Mouse (Mus musculus): ENCODE measurements around the gene Cd209a. TPM values are rescaled to one million over a fixed set of nuclear protein-coding genes. Genes with fewer than 3 reads are reported as not detected.

The Cd209a gene
- polyA plus RNA-seq (2015; fragmentation: Nextera tagmentation; extraction: Ambion mirVana), result not detected in 2 replicates

DNA sequence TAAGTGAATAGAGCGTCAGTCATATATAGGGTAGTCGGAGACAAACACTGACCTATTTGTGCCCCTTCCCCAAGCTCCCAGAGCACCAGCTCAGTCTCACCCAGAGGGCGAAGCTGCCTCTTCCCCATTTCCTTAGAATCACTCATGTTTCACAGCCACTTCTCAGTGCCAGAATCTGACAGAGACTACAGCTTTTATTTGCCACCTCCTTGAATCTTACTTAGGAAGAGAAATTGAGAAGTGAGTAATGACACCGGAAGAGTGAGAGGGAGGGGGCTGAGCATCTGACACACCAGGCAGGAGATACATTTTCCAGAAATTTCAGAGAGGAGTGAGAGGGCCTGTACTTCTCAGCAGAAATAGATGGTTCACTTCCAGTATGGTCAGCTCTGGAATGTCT is at the start of gene Cd209a:
Gene Cd209a, minus strand, starts transcription at position 224 of the 400 bp plus-strand sequence.

DNA sequence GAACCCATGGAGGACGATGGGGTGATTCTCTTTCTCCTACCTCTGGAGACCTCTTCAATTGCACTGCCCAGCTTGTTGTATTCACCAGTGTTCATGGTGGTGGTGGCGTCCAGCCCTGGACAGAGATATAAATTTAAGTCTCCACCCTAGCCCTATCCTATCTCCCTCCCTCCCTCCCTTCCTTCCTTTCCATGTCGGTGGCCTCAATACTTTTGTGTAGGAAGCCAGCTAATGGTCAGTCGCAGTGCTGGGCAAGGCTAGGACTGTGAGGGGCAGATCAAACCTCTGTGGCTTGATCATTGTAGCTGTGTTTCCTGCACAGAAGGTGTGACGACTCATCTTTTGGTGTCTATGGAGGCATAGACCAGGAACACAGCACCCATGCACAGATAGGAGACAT is 28.2 kb downstream of the Cd209a start, which contains the start of gene Clec4g:
Gene Clec4g, minus strand, starts transcription at position 101 of the 400 bp plus-strand sequence.

GRCm38 (mm10) chr8:3694121-3694520 is 54.7 kb downstream of the Cd209a start, which contains the start of gene Fcer2a:
TSS of gene Fcer2a (minus strand) at chr8:3694175.

Small RNAs within 50 kb of the gene (microRNA-seq; reads per million reads assigned to microRNA genes)
- gene Gm24934, result not detected

Other genes starting within 250 kb of the Cd209a start
- 30.1 and 32.9 TPM in 2 replicates for gene Mcoln1, start 248.5 kb downstream of the Cd209a start, polyA plus RNA-seq (2015; fragmentation: Nextera tagmentation; extraction: Ambion mirVana)
- gene Pnpla6, start 233.6 kb downstream of the Cd209a start, polyA plus RNA-seq (2015; fragmentation: Nextera tagmentation; extraction: Ambion mirVana), result 17.0 and 17.4 TPM in 2 replicates
- gene C330021F23Rik, start 181.0 kb downstream of the Cd209a start, polyA plus RNA-seq (2015; fragmentation: Nextera tagmentation; extraction: Ambion mirVana), result 0.25 TPM in 1 of 2 replicates, not detected in the other
- 4.9 and 5.3 TPM in 2 replicates for gene Camsap3, start 161.7 kb downstream of the Cd209a start, polyA plus RNA-seq (2015; fragmentation: Nextera tagmentation; extraction: Ambion mirVana)
- 24.4 and 25.8 TPM in 2 replicates for gene Xab2, start 127.7 kb downstream of the Cd209a start, polyA plus RNA-seq (2015; fragmentation: Nextera tagmentation; extraction: Ambion mirVana)
- gene Pet100, start 127.4 kb downstream of the Cd209a start, polyA plus RNA-seq (2015; fragmentation: Nextera tagmentation; extraction: Ambion mirVana), result 104 and 109 TPM in 2 replicates
- not detected in 2 replicates for gene Pcp2, start 123.4 kb downstream of the Cd209a start, polyA plus RNA-seq (2015; fragmentation: Nextera tagmentation; extraction: Ambion mirVana)
- 72.6 and 85.6 TPM in 2 replicates for gene Stxbp2, start 118.0 kb downstream of the Cd209a start, polyA plus RNA-seq (2015; fragmentation: Nextera tagmentation; extraction: Ambion mirVana)
- gene Retn, start 93.2 kb downstream of the Cd209a start, polyA plus RNA-seq (2015; fragmentation: Nextera tagmentation; extraction: Ambion mirVana), result not detected in 2 replicates
- 0.69 and 7.5 TPM in 2 replicates for gene Mcemp1, start 83.2 kb downstream of the Cd209a start, polyA plus RNA-seq (2015; fragmentation: Nextera tagmentation; extraction: Ambion mirVana)
- gene Fcor, start 76.6 kb downstream of the Cd209a start, polyA plus RNA-seq (2015; fragmentation: Nextera tagmentation; extraction: Ambion mirVana), result 3.4 and 8.5 TPM in 2 replicates
- 23.6 and 24.4 TPM in 2 replicates for gene Trappc5, start 72.7 kb downstream of the Cd209a start, polyA plus RNA-seq (2015; fragmentation: Nextera tagmentation; extraction: Ambion mirVana)
- gene Fcer2a, start 54.8 kb downstream of the Cd209a start, polyA plus RNA-seq (2015; fragmentation: Nextera tagmentation; extraction: Ambion mirVana), result 0.08 TPM in 1 of 2 replicates, not detected in the other
- gene Clec4g, start 28.3 kb downstream of the Cd209a start, polyA plus RNA-seq (2015; fragmentation: Nextera tagmentation; extraction: Ambion mirVana), result 0.10 and 0.37 TPM in 2 replicates
- gene Cd209e, start 105.3 kb upstream of the Cd209a start, polyA plus RNA-seq (2015; fragmentation: Nextera tagmentation; extraction: Ambion mirVana), result not detected in 2 replicates
- not detected in 2 replicates for gene Cd209d, start 129.6 kb upstream of the Cd209a start, polyA plus RNA-seq (2015; fragmentation: Nextera tagmentation; extraction: Ambion mirVana)
- 0.13 TPM in 1 of 2 replicates, not detected in the other for gene Cd209b, start 177.9 kb upstream of the Cd209a start, polyA plus RNA-seq (2015; fragmentation: Nextera tagmentation; extraction: Ambion mirVana)
- 0.10 and 0.13 TPM in 2 replicates for gene Cd209c, start 205.8 kb upstream of the Cd209a start, polyA plus RNA-seq (2015; fragmentation: Nextera tagmentation; extraction: Ambion mirVana)

Data from urinary bladder, postnatal 0 days (tissue).